Mouse (Mus musculus): ENCODE measurements around the gene Gxylt2.
A peak's percentile ranks its signal among the peaks of the same experiment; 100 is the strongest.

The Gxylt2 gene

GRCm38 (mm10) chr6:100716152-100716551 is 11.6 kb downstream of the Gxylt2 start:
- DNase-seq, result no peak

DNA sequence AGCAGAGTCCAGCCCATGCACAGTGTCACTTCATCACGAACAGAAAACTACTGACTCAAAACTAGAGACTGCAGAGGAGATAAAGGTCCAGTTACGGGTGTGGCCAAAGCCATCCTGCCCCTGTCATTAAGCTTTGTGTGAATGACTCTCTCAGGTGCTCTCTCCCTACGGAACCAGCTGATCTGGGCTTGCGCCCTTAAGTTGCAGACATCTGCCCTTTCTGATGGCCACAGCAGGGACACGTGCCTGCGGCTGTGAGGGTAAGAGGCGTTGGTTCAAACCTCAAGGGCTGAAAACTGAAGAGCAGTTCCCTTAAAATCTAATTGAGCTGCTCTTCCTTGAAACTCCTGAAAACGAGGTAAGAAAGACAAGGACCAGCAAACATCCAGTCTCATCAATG is 12.3 kb downstream of the Gxylt2 start:
- DNase-seq, result no peak

DNA sequence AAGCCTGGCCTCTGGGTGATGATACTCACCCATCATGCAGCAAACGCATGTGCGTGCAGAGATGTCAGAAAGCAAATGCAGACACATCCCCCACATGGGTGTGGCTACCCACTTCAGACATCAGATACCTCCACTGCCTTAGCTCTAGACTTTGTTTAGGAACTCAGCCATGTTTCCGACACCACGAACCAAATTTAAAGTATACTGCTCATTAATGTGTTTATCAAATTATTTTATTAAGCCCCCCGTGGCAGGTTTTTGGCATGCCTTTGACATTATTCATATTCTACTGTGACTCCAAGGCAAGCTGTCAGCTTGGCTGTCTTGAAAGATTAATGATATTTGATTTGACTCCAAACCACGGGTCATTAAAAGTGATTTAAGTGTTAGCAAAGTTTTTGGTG is 15.6 kb downstream of the Gxylt2 start:
- no peak for DNase-seq

- DNase-seq, result no peak
Measured at GRCm38 (mm10) chr6:100720882-100721721, 16.6 kb downstream of the Gxylt2 start.

DNA sequence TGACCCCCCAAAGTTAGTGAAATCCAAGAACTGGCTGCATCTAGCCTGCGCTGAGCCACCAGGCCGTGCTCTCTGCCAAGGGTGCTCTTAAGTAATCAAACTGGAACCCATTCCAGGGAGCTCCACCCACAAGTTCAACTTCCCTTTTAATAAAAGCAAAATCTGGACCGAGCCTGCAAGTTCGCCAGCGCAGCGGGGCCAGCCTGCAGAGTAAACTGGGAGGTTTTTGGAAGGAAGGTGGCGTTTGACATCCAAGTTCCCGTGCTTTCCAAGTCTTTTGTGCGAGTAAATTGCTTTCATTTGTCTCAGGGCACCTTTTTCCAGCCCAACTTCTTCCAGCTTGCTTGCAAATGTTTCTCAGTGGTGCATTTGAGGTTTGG is 27.5 kb downstream of the Gxylt2 start:
- DNase-seq, result peak in 1 of 2 experiments; percentile 18

DNA sequence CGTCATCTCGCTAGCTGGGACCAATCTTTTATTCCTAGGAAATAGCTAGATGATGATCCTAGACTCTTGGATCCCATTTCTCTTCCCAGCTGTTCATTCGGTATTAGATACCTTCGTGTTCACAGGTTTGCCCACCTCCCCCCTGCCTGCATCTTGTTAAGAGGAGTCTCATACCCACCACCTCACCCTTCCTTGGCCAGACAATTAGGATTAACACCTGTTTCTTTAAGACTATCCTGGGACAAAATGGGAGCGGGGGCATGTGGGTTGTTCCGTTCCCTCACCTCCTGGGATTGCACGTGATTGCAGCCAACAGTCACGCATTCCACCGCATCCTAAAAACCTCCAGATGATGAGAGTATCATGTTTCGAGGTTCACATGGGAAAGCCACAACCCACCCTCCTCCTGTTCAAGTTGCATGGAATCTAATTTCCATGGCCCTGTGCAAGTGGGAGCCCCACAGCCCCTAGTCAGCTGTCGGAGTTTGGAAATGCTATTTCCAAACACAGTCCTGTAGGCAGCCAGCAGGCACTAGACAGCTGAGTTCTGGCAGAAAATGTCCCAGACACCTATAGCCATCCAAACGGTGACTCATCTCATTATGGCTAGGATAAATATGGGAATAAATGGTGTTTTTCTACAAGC is 28.0 kb downstream of the Gxylt2 start:
- DNase-seq, result no peak

DNA sequence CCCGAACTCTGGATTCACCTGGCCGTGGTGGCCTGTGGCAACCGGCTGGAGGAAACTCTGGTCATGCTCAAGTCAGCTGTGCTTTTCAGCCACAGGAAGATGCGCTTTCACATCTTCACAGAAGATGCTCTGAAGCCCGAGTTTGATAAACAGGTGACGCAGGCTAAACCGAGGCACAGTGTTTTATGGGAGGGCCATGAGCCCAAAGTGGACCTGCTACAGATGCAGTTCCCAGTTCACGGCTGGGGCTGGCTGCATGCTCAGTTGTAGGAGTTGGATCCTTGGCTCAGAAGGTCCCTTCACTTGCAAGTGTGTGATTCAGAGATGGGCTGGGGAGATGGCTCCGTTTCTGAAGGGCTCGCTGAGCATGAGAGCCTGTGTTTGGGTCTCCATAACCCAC is 28.7 kb downstream of the Gxylt2 start:
- DNase-seq, result no peak

DNA sequence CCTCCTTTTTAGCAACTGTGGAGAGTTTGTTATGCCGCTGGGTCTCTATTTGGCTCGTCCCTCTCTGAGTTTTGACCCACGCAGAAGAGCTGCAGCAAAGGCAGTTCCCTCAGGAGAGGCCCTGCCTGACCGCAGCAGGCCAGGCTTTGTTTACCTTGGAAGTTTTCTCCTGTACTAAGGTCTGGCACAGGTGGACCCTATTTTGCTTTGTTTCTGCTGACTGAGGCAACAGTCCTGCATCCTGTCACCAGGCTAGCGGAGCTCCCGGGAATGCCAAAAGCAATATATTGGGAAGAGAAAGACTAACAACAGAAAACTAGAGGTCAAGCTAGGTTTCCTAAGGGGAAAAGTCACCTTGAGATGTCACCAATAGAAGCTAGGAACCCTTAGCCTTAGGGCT is 29.8 kb downstream of the Gxylt2 start:
- no peak for DNase-seq

- no peak for DNase-seq
Measured at GRCm38 (mm10) chr6:100758431-100759208, 54.1 kb downstream of the Gxylt2 start.

- DNase-seq, result no peak
Measured at GRCm38 (mm10) chr6:100767756-100768155, 63.2 kb downstream of the Gxylt2 start.

GRCm38 (mm10) chr6:100775923-100776505 is 71.5 kb downstream of the Gxylt2 start:
- DNase-seq, result no peak

- no peak for DNase-seq
Measured at GRCm38 (mm10) chr6:100778595-100778994, 74.1 kb downstream of the Gxylt2 start.

GRCm38 (mm10) chr6:100780421-100780820 is 75.9 kb downstream of the Gxylt2 start:
- no peak for DNase-seq

DNA sequence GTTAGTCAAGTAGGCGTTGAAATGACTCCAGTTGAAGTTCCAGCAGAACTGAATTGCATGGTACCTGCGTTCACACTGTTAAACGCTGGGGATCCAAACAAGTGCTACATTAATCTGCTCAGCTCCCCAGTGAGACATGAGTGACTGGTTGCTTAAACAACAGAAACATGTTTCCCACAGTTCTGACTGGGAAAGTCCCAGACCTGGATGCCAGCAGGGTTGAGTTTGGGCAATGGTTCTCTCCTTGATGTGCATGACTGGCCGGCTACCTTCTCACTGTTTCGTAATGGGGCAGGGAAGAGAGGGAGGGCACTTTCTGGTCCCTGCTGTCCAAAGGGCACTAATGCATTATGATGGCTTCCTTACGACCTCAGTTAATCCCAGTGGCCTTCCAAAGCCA is 77.1 kb downstream of the Gxylt2 start:
- no peak for DNase-seq

- no peak for DNase-seq
Measured at GRCm38 (mm10) chr6:100787726-100788125, 83.2 kb downstream of the Gxylt2 start.

GRCm38 (mm10) chr6:100789161-100789560 is 84.6 kb downstream of the Gxylt2 start:
- no peak for DNase-seq

DNA sequence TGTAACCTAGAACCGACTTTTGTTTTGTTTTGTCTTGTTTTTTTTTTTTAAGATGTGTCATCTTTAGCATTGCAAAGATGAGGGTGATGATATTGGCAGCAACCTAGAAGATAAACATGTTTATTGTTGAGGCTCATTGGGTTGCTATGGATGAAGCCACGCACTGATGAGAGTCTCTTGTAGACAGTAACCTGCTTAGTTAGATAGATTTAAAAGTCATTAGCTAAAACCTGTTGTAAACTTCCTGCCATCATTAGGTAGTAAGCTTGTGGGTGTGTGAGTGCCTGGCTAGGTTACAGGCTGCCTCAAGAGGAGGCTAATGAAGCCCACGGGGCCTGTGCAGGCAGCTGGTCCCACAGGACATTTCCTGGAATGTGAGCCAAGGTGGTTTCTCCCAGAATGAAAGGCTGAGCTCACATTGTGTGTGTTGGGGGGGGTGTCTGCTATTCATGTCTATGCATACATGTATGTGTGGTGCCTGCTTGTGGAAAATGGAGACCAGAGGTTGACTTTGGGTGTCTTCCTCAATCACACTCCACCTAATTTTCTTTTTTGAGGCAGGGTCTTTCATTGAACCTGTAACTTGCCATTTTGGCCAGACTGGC is 87.6 kb downstream of the Gxylt2 start:
- no peak for DNase-seq

DNA sequence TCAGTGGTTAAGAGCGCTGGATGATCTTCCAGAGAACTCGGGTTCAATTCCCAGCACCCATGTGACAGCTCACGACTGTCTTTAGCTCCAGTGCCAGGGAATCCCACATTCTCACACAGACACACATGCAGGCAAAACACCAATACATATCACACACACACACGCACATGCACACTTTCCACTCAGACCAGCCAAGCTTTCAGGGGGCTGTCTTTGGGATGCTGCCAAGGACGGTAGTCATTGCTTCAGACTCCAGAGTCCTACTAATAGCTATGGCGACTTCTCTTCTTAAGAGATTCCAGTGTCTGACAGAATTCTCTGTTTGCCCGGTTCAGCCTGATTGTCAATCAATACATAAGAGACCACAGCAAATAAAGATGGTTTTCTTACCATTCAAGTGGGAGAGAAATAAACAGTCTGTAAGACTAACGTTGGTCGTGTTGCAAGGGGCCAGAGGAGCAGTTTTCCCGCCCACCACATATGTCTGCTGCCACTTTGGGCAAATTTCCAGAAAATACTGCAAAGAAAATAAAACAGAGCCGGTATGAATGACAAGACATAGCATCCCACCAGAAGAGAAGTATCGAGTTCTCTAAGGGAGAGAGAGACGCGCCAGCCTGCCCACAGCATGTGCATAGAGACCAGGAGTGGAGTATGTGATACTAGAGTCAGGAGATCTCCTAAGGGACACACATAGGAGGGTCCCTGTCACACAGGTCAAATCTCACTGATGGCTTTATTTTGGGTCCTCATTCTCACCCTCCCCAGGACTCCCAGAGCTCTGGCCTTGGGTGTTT is 88.6 kb downstream of the Gxylt2 start:
- peak in 1 of 2 experiments; percentile 11 for DNase-seq

DNA sequence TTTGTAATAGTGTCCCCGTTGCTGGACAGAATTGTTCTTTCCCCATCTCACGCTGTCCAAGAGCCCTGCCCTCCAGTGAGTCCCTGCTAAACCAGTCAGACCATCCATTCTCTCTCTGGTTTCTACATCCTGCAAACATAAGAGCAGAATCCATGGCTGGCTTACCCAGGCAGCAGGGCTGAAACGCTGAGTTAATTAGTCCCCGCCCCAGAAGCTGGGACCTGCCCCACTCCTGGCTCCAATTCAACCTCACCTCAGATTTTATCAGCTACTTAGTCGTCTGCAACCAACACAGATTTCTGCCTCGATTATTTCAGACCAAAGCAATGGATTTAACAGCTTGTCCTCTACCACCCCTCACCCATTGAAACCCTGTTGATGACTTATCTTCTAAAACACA is 91.3 kb downstream of the Gxylt2 start:
- DNase-seq, result no peak

DNA sequence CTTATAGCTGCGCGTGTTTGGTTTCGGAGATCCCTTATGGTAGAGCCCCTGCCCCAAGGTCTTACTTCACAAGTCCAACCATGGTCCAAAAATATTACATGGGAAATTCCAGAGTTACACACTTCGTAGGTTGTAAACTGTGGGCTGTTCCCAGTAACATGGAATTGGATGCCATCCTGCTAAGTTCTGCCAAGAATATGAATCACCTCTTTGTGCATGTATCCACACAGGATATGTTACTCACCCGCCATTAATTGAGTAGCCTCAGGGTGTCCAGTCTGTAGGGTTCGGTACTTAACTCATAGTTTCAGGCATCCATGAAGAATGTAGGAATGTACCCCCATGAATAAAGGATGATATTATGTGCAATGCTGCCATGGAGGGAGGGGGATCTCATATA is 94.8 kb downstream of the Gxylt2 start:
- no peak for DNase-seq

- DNase-seq, result no peak
Measured at GRCm38 (mm10) chr6:100799766-100800165, 95.2 kb downstream of the Gxylt2 start.

- peak; percentile 31 to 37 for DNase-seq
Measured at GRCm38 (mm10) chr6:100800497-100800955, 96.0 kb downstream of the Gxylt2 start.
